Mouse (Mus musculus): ENCODE data around the gene Taldo1. TPM values are rescaled to one million over a fixed set of nuclear protein-coding genes. Genes with fewer than 3 reads are reported as not detected.

Taldo1 gene
- 100 to 1,000 TPM; 102 to 119 TPM for total RNA-seq (2021)
- long read RNA-seq, experiment 1, transcript Taldo1-201 (8 exons, 1,229 nt) = major isoform, 194 of 200 reads
- long read RNA-seq, experiment 1, partial matches to known transcripts = 2 of 200 reads
- long read RNA-seq, experiment 1, other reads (novel, unspliced or antisense) = 4 of 200 reads
- long read RNA-seq, experiment 2, transcript Taldo1-201 (8 exons, 1,229 nt) = major isoform, 120 of 123 reads
- long read RNA-seq, experiment 2, partial matches to known transcripts = 1 of 123 reads
- long read RNA-seq, experiment 2, other reads (novel, unspliced or antisense) = 2 of 123 reads

DNA sequence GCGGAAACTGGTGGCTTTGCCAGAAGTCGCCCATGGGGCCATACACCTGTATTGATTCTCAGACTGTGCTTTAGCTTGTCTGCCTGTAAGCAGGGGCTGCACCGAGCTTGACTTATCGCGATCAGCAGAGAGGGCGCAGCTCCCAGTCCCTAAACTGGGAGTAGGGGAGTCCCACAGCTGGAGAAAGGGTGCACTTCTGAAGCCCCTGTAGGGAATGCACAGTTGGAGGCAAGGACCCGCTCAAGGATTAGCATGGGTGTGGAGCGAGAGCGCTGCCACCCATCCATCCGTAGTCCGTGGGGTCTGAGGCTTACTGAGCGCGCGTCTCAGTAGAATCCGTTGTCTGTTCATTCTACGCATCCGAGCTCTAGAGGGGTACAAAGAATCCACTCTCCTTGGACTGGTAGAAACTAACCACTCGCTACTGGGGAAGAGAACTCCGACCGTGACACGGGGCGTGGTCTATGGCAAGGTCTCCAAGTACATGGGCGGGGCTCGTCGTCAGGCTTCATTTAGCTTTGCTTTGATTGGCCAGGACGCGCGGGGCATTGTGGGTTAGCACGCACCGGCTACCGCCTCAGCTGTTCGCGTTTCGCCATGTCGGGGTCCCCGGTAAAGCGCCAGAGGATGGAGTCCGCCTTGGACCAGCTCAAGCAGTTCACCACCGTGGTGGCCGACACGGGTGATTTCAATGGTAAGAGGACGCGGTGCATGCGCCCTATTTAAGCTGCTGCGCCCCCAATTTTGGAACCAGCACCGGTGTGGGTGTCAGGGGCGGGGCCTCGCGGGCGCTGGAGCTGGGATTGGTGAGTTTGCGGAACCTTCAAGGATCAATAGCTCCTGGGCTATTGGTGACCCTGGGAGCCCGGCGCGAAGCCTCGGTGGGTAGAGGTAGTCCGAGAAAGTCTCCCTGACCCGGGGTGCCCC is at the start of gene Taldo1:
TSS of gene Taldo1 (plus strand) at position 575 of the 927 bp plus-strand sequence.
- peak; percentile 95 to 96 for DNase-seq (ENCODE audit: low spot score in 2 of 2)
- intact Hi-C loops (cut with DNase I) = no loop called here

GRCm38 (mm10) chr7:141343230-141343629 is 48.8 kb upstream of the Taldo1 start:
- no peak for DNase-seq (ENCODE audit: low spot score in 2 of 2)
- intact Hi-C loops (cut with DNase I) = no loop called here

GRCm38 (mm10) chr7:141343696-141344095 is 48.3 kb upstream of the Taldo1 start:
- no peak for DNase-seq (ENCODE audit: low spot score in 2 of 2)
- intact Hi-C loops (cut with DNase I) = no loop called here

DNA sequence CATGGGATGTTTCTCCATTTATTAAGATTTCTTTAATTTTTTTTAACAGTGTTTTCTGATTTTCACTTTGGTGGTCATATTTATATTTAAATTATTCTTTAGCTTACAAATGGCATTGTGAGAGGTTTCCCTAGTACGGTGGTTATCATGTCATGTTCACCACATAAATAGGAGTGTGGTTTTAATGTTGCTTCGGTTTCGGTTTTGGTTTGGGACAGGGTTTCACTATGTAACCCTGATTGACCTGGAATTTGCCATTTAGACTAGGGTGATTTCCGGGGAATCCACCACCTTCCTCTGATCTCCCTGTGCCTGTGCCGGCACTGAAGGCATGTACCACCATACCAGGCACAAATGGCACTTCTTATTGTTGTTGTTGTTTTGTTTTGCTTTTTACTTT is 47.2 kb upstream of the Taldo1 start:
- intact Hi-C loops (cut with DNase I) = no loop called here
- no peak for DNase-seq (ENCODE audit: low spot score in 2 of 2)

DNA sequence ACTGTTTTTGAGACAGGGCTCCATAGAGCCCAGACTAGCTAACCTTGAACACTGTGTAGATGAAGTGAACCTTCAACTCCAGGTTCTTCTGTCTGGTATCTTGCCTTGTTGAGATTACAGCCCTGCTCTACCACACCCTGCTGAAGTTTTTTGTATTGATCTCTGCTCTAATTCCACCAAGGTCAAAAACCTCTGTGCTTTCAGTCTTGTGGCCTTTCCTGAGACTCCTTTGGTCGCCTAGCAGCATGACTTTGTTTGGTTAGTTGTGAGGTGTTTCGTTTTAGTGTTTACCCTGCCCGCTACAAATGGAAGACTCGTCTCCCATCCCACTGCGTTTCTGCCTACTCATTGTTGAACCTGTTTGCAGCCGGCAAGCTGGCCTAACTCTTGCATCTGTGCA is 40.9 kb upstream of the Taldo1 start:
- no peak for DNase-seq (ENCODE audit: low spot score in 2 of 2)
- intact Hi-C loops (cut with DNase I) = no loop called here

- intact Hi-C loops (cut with DNase I) = no loop called here
- DNase-seq (ENCODE audit: low spot score in 2 of 2) = peak; percentile 18 to 33
Measured at GRCm38 (mm10) chr7:141355051-141355450, 36.9 kb upstream of the Taldo1 start.

GRCm38 (mm10) chr7:141355626-141356326 is 36.2 kb upstream of the Taldo1 start:
- intact Hi-C loops (cut with DNase I) = no loop called here
- DNase-seq (ENCODE audit: low spot score in 2 of 2) = peak; percentile 17 to 26

DNA sequence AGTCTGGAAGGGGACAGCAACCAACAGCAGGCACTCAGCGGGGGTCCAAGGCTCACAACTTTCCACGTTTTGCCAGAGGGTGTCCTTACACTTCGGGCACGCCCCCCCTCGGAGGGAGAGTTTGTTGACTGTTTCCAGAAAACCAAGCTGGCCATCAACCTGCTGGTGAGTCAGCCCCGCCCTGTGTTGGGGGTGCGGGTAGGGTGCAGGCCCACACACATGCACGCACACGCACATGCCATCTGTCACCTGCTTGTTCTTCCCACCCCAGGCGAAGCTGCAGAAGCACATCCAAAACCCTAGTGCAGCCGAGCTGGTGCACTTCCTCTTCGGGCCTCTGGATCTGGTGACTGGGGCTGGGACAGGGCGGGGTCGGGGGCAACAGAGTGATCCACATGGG is 35.0 kb upstream of the Taldo1 start:
- intact Hi-C loops (cut with DNase I) = no loop called here
- peak in 1 of 2 experiments; percentile 41 for DNase-seq (ENCODE audit: low spot score in 2 of 2)

- intact Hi-C loops (cut with DNase I) = loop anchor here (5.0 to 10.0 kb wide), 3 partner anchors 34 to 267 kb away; partner anchors contain the start of genes Deaf1, Irf7 and Tmem80
- DNase-seq (ENCODE audit: low spot score in 2 of 2) = no peak
Measured at GRCm38 (mm10) chr7:141361510-141361909, 30.5 kb upstream of the Taldo1 start.

DNA sequence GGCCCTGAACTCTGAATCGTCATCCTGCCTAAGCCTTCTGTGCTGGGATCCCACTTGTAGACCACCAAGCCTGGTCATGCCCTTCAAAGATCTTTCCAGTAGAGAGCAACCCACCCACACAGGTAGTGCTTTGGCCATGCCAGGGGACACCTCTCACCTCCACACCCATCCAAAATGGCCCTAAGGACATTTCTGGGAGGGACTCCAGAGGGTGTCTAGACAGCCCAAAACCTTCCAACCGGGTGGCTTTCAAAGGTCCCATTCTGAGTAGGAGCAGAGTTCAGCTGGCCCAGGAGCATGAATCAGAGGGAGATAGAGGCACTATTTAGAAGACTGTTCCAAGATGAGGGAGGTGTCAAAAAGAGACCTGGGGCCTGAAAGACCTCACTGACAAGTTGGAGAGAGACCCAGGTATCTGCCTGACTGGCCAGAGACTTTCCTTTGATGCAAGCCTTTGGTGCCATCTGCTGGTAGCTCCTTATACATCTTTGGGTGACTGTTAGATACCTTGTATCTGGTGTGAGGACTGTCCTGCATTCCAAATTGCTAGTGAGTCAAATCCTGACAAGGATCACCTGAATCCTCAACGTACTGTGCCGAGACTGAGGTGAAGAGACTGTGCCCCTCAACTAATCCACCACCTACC is 28.8 kb upstream of the Taldo1 start:
- intact Hi-C loops (cut with DNase I) = loop anchor here (2.0 to 10.0 kb wide), 4 partner anchors 36 to 268 kb away; partner anchors contain the start of genes Deaf1, Irf7, Phrf1 and Tmem80
- DNase-seq (ENCODE audit: low spot score in 2 of 2) = peak; percentile 76 to 86

- intact Hi-C loops (cut with DNase I) = loop anchor here (2.0 to 10.0 kb wide), 4 partner anchors 36 to 269 kb away; partner anchors contain the start of genes Deaf1, Irf7, Phrf1 and Tmem80
- no peak for DNase-seq (ENCODE audit: low spot score in 2 of 2)
Measured at GRCm38 (mm10) chr7:141363752-141364125, 28.3 kb upstream of the Taldo1 start.

DNA sequence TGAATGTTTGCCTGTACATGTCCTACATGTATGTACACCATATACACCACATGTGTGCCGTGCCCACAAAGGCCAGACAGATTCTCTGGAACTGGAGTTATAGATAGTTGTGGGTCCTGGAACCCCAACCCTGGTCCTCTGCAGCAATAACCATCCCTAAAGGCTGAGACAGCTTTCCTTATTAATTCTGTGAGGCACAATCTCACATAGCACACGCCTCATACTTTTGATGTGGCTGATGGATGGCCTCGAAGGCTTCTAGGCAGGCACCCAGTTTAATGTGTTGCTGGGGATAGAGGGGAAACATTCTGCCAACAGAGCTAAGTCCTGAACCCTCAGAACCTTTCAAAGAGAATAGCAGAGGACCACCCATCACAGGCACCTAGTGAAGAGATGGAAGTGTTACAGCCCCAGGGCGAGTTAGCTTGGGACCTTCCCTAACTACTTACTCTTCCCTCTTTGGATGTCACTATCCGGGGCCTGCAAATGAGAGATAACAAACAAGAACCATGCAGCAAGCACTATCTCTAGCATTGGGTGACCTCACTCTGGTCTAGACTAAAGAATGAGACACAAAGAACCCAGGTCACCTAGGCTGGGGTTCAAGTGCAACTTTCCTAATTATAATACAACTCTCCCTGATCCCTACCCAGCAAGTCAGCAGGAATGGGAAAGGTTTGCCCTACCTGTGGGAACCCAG is 27.5 kb upstream of the Taldo1 start:
- intact Hi-C loops (cut with DNase I) = loop anchor here (5.0 to 10.0 kb wide), 3 partner anchors 37 to 270 kb away; partner anchors contain the start of genes Deaf1, Irf7 and Tmem80

DNA sequence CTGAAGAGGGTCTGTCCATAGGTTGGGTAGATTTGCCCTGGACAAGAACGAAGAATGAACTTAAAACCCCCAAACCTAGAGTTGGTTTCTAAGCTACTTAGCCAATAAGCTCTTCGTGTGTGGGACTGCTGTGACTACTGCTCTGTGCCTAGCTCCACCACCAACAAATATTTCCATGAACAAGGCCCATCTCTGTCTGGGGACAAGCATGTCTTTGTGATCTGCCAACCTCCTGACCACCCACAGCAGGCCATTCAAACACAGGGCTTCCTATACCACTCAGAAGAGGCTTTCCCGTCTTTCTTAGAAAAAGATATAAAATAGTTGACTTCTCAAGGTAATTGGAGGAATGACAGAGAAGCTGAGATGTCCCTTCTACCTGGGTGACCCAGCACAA is 27.0 kb upstream of the Taldo1 start:
- DNase-seq (ENCODE audit: low spot score in 2 of 2) = no peak
- intact Hi-C loops (cut with DNase I) = loop anchor here (10.0 kb wide), 1 partner anchor 270 kb away; no protein-coding TSS in a partner anchor

More for the DNA sequence above, 27.5 kb upstream of the Taldo1 start:
- DNase-seq (ENCODE audit: low spot score in 2 of 2) = no peak

GRCm38 (mm10) chr7:141367358-141367757 is 24.6 kb upstream of the Taldo1 start:
- intact Hi-C loops (cut with DNase I) = loop anchor here (10.0 kb wide), 1 partner anchor 273 kb away; no protein-coding TSS in a partner anchor
- no peak for DNase-seq (ENCODE audit: low spot score in 2 of 2)

DNA sequence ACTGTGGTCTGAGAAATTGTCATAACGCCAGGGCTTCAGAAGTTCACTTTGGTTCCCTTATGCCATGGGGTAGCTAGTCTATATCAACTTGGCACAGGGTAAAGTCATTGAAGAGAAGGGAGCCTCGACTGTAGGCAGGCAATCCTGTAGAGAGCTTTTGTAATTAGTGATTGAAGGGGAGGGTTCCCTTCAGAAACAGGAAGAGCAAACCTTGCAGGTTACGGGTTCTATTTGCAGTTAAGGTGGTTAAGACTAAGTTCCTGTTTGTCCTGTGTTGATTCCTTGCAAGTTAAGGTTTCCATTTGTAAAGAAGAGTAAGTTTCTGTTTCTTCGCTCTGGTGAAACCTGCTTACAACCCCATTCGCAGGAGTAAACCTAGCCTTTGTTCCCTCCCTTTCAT is 22.1 kb upstream of the Taldo1 start:
- intact Hi-C loops (cut with DNase I) = loop anchor here (10.0 kb wide), 1 partner anchor 275 kb away; no protein-coding TSS in a partner anchor
- DNase-seq (ENCODE audit: low spot score in 2 of 2) = no peak

DNA sequence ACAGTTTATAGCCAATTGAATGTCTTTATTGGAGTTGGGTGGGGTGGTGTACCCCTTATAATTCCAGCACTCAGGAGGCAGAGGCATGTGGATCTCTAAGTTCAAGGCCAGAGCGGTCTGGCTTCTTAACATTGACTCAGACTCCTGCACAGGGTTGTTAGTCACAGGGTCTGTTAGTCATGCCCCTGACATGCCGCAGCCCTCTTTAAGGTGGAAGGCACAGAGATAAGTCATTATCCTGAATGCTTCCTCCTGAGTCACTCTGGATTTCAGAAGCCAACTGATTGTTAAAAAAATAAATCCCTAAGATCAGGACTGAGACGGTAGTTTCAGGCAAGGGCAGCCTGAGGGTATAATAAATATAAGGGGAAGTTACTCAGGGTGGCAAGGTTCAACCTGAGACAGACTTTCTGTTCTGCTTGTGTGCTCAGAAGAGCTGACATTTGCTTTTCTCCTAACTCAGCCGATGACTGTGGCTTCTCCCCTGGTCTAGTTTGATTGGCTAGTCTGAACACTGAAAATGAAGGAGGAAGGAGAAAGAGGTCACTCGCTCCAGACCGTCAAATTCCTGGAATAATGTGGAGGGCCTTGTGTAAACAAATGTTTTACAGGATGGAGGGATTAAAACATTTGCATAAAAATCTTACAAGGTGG is 19.9 kb upstream of the Taldo1 start:
- intact Hi-C loops (cut with DNase I) = no loop called here

GRCm38 (mm10) chr7:141373611-141374010 is 18.4 kb upstream of the Taldo1 start:
- DNase-seq (ENCODE audit: low spot score in 2 of 2) = no peak
- intact Hi-C loops (cut with DNase I) = no loop called here

More for the DNA sequence above, 19.9 kb upstream of the Taldo1 start:
- no peak for DNase-seq (ENCODE audit: low spot score in 2 of 2)

GRCm38 (mm10) chr7:141374399-141374798 is 17.6 kb upstream of the Taldo1 start:
- no peak for DNase-seq (ENCODE audit: low spot score in 2 of 2)
- intact Hi-C loops (cut with DNase I) = no loop called here

Measured in left cerebral cortex, postnatal 14 days (tissue).